Mouse (Mus musculus) embryonic facial prominence, embryonic 11.5 days (tissue): Measurements from ENCODE around the gene Dchs2. TPM values are rescaled to one million over a fixed set of nuclear protein-coding genes. Genes with fewer than 3 reads are reported as not detected.

Source experiments
- ATAC-seq: fragments of 200-750 bp; cut with Nextera tagmentation; replicated peaks from 2 replicates; pipeline ENCODE4 v1.8.0; 2017; ENCODE audit warnings: low read depth; ENCODE audit not compliant: insufficient number of reproducible peaks, low FRiP score, low TSS enrichment
- DNase-seq: peaks from one replicate; pipeline ENCODE4 v3.0.0-alpha.2; 2015; ENCODE audit warnings: low spot score
- H3K27ac ChIP-seq: fragments of 300-500 bp; sonication (generic); replicated peaks from 2 replicates; pipeline ENCODE4 v1.5.1; 2014; ENCODE audit warnings: mild to moderate bottlenecking, low read depth, low read length, control low read depth
- H3K27me3 ChIP-seq: fragments of 300-500 bp; sonication (generic); 2 replicates; pipeline ENCODE4 v1.6.1; 2014; ENCODE audit warnings: mild to moderate bottlenecking, low read length, moderate library complexity, mixed read lengths; ENCODE audit not compliant: control insufficient read depth, insufficient read depth
- H3K36me3 ChIP-seq: fragments of 300-500 bp; sonication (generic); replicated peaks from 2 replicates; pipeline ENCODE4 v1.6.1; 2014; ENCODE audit warnings: low read depth, mild to moderate bottlenecking, low read length, moderate library complexity, mixed read lengths; ENCODE audit not compliant: control insufficient read depth, insufficient read depth
- H3K4me1 ChIP-seq: fragments of 300-500 bp; sonication (generic); 2 replicates; pipeline ENCODE4 v1.6.1; 2014; ENCODE audit warnings: low read length, mixed read lengths; ENCODE audit not compliant: control insufficient read depth, insufficient read depth
- H3K4me2 ChIP-seq: fragments of 300-500 bp; sonication (generic); 2 replicates; pipeline ENCODE4 v1.6.1; 2014; ENCODE audit warnings: low read depth, mild to moderate bottlenecking, control low read depth, low read length, moderate library complexity
- H3K4me3 ChIP-seq: fragments of 300-500 bp; sonication (generic); 2 replicates; pipeline ENCODE4 v1.5.1; 2014; ENCODE audit warnings: low read depth, low read length, control low read depth
- H3K9ac ChIP-seq: fragments of 300-500 bp; sonication (generic); replicated peaks from 2 replicates; pipeline ENCODE4 v1.6.1; 2014; ENCODE audit warnings: mild to moderate bottlenecking, control low read depth, low read length
- H3K9me3 ChIP-seq: fragments of 300-500 bp; sonication (generic); replicated peaks from 2 replicates; pipeline ENCODE4 v1.6.1; 2016; ENCODE audit warnings: mild to moderate bottlenecking, low read length, inconsistent platforms, mixed read lengths; ENCODE audit not compliant: control insufficient read depth
- WGBS: fragments of 180-500 bp; shearing (Covaris S2); extraction: QIAGEN DNeasy Blood & Tissue Kit; methylation state at CpG from one replicate; pipeline ENCODE4 v1.1.7; 2014; 5-methylcytosine and 5-hydroxymethylcytosine counted together
- polyA plus RNA-seq: library from polyadenylated mRNA; unstranded; fragments of >200 nt; fragmentation: Nextera tagmentation; extraction: Ambion mirVana; gene quantifications from 2 replicates; pipeline ENCODE4 v1.2.1, GENCODE M21; 2014

Dchs2 gene
- polyA plus RNA-seq, 1 experiment from 2014 or later: 0.11 TPM

DNA sequence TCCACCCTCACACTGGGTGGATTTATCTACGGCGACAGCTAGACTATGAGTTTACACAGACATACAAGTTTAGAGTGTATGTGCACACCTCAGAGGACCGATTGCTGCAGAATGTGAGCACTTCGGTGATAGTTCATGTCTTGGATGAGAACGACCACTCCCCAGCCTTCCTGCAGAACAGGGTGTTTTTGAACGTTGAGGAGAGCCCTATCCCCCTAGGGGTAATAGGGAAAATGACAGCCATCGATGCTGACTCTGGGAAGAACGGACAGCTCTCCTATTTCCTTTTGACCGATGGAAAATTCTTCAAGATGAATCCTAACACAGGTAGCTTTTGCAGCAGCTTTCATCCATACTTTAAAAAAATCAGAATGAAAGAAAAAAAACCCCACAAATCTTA, 143.2 kb downstream of the Dchs2 start:
- H3K4me2 ChIP-seq: no peak overlapping the region
- no peaks in the 10 kb centered on the region for H3K9me3 ChIP-seq
- H3K4me1 ChIP-seq: no peaks in the 10 kb centered on the region
- no peaks in the 10 kb centered on the region for H3K27me3 ChIP-seq
- no peak for ATAC-seq
- H3K9ac ChIP-seq: no peak overlapping the region
- no peak overlapping the region for H3K27ac ChIP-seq
- no peaks in the 10 kb centered on the region for H3K36me3 ChIP-seq
- no peak for DNase-seq
- WGBS: 61% methylated on average over 9 of the region's 9 CpGs
- no peak overlapping the region for H3K4me3 ChIP-seq

- Histone ChIP-seq H3K36me3 (no peaks in the 10 kb centered on the region), H3K27me3 (no peaks in the 10 kb centered on the region), H3K27ac (no peak overlapping the region), H3K9me3 (no peaks in the 10 kb centered on the region), H3K4me1 (no peaks in the 10 kb centered on the region), H3K9ac (no peak overlapping the region), H3K4me3 (no peak overlapping the region), H3K4me2 (no peak overlapping the region)
- 43% methylated on average over 19 of the region's 19 CpGs for WGBS
- ATAC-seq (0 out of 2 replicates have a peak, but pooled peaks have one; percentile 52), DNase-seq (peak; percentile 89)
Measured at GRCm38 (mm10) chr3:83273555-83274244, 146.0 kb downstream of the Dchs2 start.

GRCm38 (mm10) chr3:83275703-83276102, 148.0 kb downstream of the Dchs2 start:
- H3K9me3 ChIP-seq: no peaks in the 10 kb centered on the region
- H3K9ac ChIP-seq: no peak overlapping the region
- H3K27me3 ChIP-seq: no peaks in the 10 kb centered on the region
- ATAC-seq (no peak), DNase-seq (no peak)
- H3K27ac ChIP-seq: no peak overlapping the region
- no peak overlapping the region for H3K4me3 ChIP-seq
- no peak overlapping the region for H3K4me2 ChIP-seq
- H3K36me3 ChIP-seq: no peaks in the 10 kb centered on the region
- 67% methylated on average over 5 of the region's 5 CpGs for WGBS
- no peaks in the 10 kb centered on the region for H3K4me1 ChIP-seq

DNA sequence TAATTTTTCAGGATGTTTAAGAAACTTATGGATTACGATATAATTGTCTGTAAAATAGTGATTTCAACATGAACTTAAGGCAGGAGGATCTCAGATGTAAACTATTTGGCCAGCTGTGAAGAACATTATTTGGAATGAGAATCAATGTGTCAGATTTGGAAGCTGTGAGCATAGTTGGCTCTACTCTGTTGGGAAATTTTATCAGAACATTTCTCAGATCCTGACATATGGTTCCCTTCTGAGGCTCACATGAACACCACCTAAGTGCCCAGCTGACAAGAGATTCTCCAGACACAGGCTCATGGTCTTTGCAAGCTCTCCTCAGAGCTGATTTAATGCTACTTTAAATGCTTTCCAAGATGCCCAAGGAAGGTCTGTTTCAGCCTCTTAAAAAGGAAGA, 156.1 kb downstream of the Dchs2 start:
- H3K27me3 ChIP-seq: no peaks in the 10 kb centered on the region
- H3K9me3 ChIP-seq: no peaks in the 10 kb centered on the region
- H3K36me3 ChIP-seq: no peaks in the 10 kb centered on the region
- H3K4me1 ChIP-seq: no peaks in the 10 kb centered on the region
- 70% methylated on average over 1 of the region's 1 CpGs for WGBS
- no peak overlapping the region for H3K4me3 ChIP-seq
- H3K4me2 ChIP-seq: no peak overlapping the region
- DNase-seq: no peak
- H3K9ac ChIP-seq: no peak overlapping the region
- ATAC-seq: no peak
- H3K27ac ChIP-seq: no peak overlapping the region

GRCm38 (mm10) chr3:83286975-83287405, 159.2 kb downstream of the Dchs2 start:
- ATAC-seq (peak; percentile 85), DNase-seq (peak; percentile 89)
- Histone ChIP-seq H3K9ac (peak overlapping the region; percentile 62), H3K27ac (no peak overlapping the region), H3K4me3 (peak overlapping the region; percentile 29), H3K4me2 (peak overlapping the region; percentile 63), H3K27me3 (no peaks in the 10 kb centered on the region), H3K4me1 (no peaks in the 10 kb centered on the region), H3K9me3 (no peaks in the 10 kb centered on the region), H3K36me3 (no peaks in the 10 kb centered on the region)
- WGBS: 12% methylated on average over 11 of the region's 11 CpGs

DNA sequence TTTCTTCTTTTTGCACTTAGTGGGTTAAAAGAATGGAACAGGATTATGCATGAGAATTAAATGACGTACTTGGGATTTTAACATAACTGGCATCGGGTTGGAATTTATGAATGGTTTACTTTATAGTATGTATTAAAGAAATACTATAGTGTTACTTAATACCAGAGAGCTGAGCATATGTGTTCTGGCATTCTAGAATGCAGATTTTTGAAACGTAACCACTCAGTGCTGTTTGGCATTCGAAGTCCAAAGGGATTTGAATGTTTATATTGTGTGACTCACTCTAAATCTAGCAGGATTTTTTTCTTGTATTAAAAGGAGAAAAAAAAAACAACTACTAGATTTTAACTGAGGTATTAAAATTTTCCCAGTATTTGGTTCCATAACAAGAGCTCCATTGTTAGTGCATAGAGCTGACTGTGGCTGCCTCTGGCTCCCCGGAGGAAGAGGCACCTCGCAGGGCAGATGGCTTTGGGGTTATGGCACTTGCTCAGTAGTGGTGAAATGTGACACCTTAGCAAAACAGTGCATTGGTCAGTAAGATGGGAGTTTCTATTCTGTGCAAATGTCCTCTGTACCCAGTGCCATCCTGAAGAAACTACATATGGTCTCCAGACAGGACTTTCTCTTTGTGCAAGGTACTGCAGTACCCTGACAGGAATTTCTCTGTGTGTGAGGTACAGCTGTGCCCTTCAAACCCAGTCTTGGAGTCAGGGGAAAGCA, 160.5 kb downstream of the Dchs2 start:
- DNase-seq: peak; percentile 45
- H3K27ac ChIP-seq: no peak overlapping the region
- 34% methylated on average over 6 of the region's 6 CpGs for WGBS
- no peak overlapping the region for H3K4me3 ChIP-seq
- no peak overlapping the region for H3K9ac ChIP-seq
- H3K36me3 ChIP-seq: no peaks in the 10 kb centered on the region
- H3K27me3 ChIP-seq: no peaks in the 10 kb centered on the region
- no peaks in the 10 kb centered on the region for H3K4me1 ChIP-seq
- no peaks in the 10 kb centered on the region for H3K9me3 ChIP-seq
- no peak overlapping the region for H3K4me2 ChIP-seq
- ATAC-seq: peak; percentile 56

- ATAC-seq (no peak), DNase-seq (no peak)
- Histone ChIP-seq H3K9me3 (no peaks in the 10 kb centered on the region), H3K4me2 (no peak overlapping the region), H3K4me3 (no peak overlapping the region), H3K36me3 (no peaks in the 10 kb centered on the region), H3K4me1 (no peaks in the 10 kb centered on the region), H3K27me3 (no peaks in the 10 kb centered on the region), H3K9ac (no peak overlapping the region), H3K27ac (no peak overlapping the region)
Measured at GRCm38 (mm10) chr3:83290482-83290881, 162.7 kb downstream of the Dchs2 start.

DNA sequence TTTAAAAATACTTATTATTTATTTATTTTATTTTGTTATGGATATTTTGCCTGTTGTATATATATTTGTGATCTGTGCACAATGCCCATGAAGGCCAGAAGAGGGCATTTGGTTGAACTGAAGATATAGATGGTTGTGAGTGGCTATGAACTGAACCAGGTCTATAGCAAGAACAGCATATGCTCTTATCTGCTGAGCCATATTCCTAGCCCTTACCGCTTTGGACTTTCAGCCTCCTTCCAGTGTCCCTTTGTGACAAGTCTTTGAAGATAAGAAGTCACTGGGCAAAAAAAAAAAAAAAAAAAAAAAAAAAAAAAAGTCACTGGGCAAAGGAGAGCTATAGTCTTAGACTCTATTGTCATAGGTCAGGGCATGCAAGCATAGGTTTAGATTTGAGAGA, 163.2 kb downstream of the Dchs2 start:
- DNase-seq: no peak
- Histone ChIP-seq H3K9ac (no peak overlapping the region), H3K36me3 (no peaks in the 10 kb centered on the region), H3K27ac (no peak overlapping the region), H3K4me2 (no peak overlapping the region), H3K27me3 (no peaks in the 10 kb centered on the region), H3K9me3 (no peaks in the 10 kb centered on the region), H3K4me1 (no peaks in the 10 kb centered on the region), H3K4me3 (no peak overlapping the region)
- no peak for ATAC-seq
- WGBS: 82% methylated on average over 1 of the region's 1 CpGs
